Mouse (Mus musculus) hematopoietic multipotent progenitor cell, adult 10-12 weeks (in vitro differentiated cells): ENCODE measurements around the gene Cyp2b9. TPM values are rescaled to one million over a fixed set of nuclear protein-coding genes. Genes with fewer than 3 reads are reported as not detected.

Experiments
- polyA plus RNA-seq: library from polyadenylated mRNA; stranded (reverse); fragments of >175 nt; gene quantifications from 2 replicates; pipeline ENCODE4 v1.2.3, GENCODE M21; 2012; ENCODE audit warnings: low replicate concordance

Gene Cyp2b9
- polyA plus RNA-seq: not detected in 2 replicates

DNA sequence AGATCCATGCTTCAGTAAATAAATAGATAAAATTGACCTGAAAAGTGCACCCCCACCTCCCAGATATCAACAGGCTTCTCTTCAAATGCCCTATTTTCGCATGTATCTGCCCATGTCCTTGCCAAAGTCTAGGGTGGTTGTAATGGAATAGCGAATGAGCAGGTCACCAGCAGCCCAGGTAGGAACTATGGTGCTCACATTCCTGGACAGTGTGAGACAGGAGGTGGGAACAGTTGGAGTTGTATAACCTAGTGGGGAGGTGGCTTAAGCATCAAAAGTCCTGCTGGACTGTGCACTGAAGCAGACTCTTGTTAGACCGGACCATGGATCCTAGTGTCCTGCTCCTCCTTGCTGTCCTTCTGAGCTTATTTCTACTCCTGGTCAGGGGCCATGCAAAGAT is at the start of gene Cyp2b9:
Cyp2b9 (plus strand) TSS at position 301 of the 400 bp plus-strand sequence.

DNA sequence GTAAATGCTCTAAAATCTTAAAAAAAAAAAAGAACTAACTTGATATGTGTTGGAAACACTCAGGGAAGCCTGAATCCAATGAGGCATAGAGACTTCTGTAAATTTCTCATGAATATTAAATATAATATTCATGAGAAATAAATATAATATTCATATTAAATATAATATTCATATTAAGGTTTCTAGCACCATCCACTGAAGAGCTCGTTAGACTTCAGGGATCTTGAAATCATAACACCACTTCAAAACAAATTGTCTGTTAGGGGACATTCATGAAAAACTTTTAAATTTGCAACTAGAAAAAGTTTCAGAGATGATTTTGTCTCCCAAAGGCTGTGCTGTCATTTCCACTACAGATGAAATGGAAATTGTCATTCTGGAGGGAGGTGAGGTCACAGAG is 86.8 kb downstream of the Cyp2b9 start, which contains the start of gene Vmn1r184:
Vmn1r184 (plus strand) TSS at position 301 of the 400 bp plus-strand sequence.

Other genes starting within 250 kb of the Cyp2b9 start
- gene Cyp2b13, start 111.9 kb upstream of the Cyp2b9 start, polyA plus RNA-seq: not detected in 2 replicates
- 0.03 TPM in 1 of 2 replicates, not detected in the other for gene Vmn1r184, start 86.9 kb downstream of the Cyp2b9 start, polyA plus RNA-seq
- not detected in 2 replicates for gene Cyp2a4, start 133.8 kb downstream of the Cyp2b9 start, polyA plus RNA-seq
- gene Nlrp9c, start 230.3 kb downstream of the Cyp2b9 start, polyA plus RNA-seq: not detected in 2 replicates